Mouse (Mus musculus) heart, adult 2 months (tissue): ENCODE measurements around the gene Tut1. TPM values are rescaled to one million over a fixed set of nuclear protein-coding genes. Genes with fewer than 3 reads are reported as not detected.
A peak's percentile ranks its signal among the peaks of the same experiment; 100 is the strongest.
"Not testable (repeated sequence)": the region's sequence is repeated elsewhere in the genome, so short reads cannot be mapped to it uniquely, and the experiment has no call there.

ENCODE experiments used
- DNase-seq, 2 experiments: peaks; one replicate each; pipeline ENCODE4 v3.0.0; 2021
- H3K27ac ChIP-seq: fragments of 200-600 bp; 2 replicates; pipeline ENCODE4 v1.8.1; 2022
- H3K27me3 ChIP-seq: fragments of 200-500 bp; 2 replicates; pipeline ENCODE4 v1.6.1; 2012; ENCODE audit warnings: mild to moderate bottlenecking, low read length, inconsistent platforms, mixed read lengths; ENCODE audit not compliant: control insufficient read depth, insufficient read depth
- H3K36me3 ChIP-seq: fragments of 200-500 bp; 2 replicates; pipeline ENCODE4 v1.6.1; 2012; ENCODE audit warnings: low read length, inconsistent platforms; ENCODE audit not compliant: control insufficient read depth, insufficient read depth
- H3K4me1 ChIP-seq: fragments of 200-500 bp; 2 replicates; pipeline ENCODE4 v1.6.1; 2011; ENCODE audit warnings: low read length; ENCODE audit not compliant: control insufficient read depth, insufficient read depth
- H3K4me3 ChIP-seq: fragments of 200-600 bp; 2 replicates; pipeline ENCODE4 v1.8.1; 2022
- H3K79me2 ChIP-seq: fragments of 200-500 bp; replicated peaks from 2 replicates; pipeline ENCODE4 v1.6.1; 2012; ENCODE audit warnings: mild to moderate bottlenecking, inconsistent platforms, low read length, moderate library complexity, mixed read lengths; ENCODE audit not compliant: control insufficient read depth, insufficient read depth
- H3K9ac ChIP-seq: fragments of 200-500 bp; 2 replicates; pipeline ENCODE4 v1.6.1; 2012; ENCODE audit warnings: low read depth, mild to moderate bottlenecking, control low read depth, inconsistent platforms, low read length, mixed read lengths
- CTCF ChIP-seq: fragments of 200-600 bp; IDR thresholded peaks from 2 replicates; pipeline ENCODE4 v1.8.1; 2022; ENCODE audit warnings: antibody characterized with exemption, mild to moderate bottlenecking, moderate library complexity
- EP300 ChIP-seq: fragments of 200-500 bp; IDR thresholded peaks from 2 replicates; pipeline ENCODE4 v1.6.1; 2011; ENCODE audit warnings: low read depth, low read length, control low read depth; ENCODE audit not compliant: insufficient read depth
- POLR2A ChIP-seq: fragments of 200-500 bp; IDR thresholded peaks from 2 replicates; pipeline ENCODE4 v1.6.1; 2011; ENCODE audit warnings: mild to moderate bottlenecking, low read depth, low read length, control low read depth; ENCODE audit not compliant: insufficient read depth
- WGBS: fragments of 180-500 bp; shearing (Covaris S2); methylation state at CpG from one replicate; pipeline ENCODE4 v1.1.7; 2018; 5-methylcytosine and 5-hydroxymethylcytosine counted together
- intact Hi-C: fragments of 180-260 bp; cut with DNase I; formaldehyde crosslinking; loops from one replicate; pipeline ENCODE4 v1.15.1; 2025
- polyA plus RNA-seq: library from polyadenylated mRNA; depleted of rRNA; stranded (reverse); fragments of >200 nt; gene quantifications from 2 replicates; pipeline ENCODE4 v1.2.3, GENCODE M21; 2012; rRNA removed
- total RNA-seq, 2 experiments: library from RNA; stranded (reverse); gene quantifications; 2 replicates each; pipeline ENCODE4 v1.2.3; 2021

The Tut1 gene
- total and polyA plus RNA-seq, 3 experiments: 7.2 to 9.4 (median 8.5) TPM

- peaks cover 44% of the 10 kb centered on the region for H3K36me3 ChIP-seq
- DNase-seq: no peak
- H3K79me2 ChIP-seq: peaks cover 9% of the 10 kb centered on the region
- no peak for TF ChIP-seq CTCF
- TF ChIP-seq EP300: no peak
- TF ChIP-seq POLR2A: no peak
- WGBS: 20% methylated on average over 10 of the region's 10 CpGs
- H3K4me1 ChIP-seq: peaks cover 55% of the 10 kb centered on the region
- H3K27ac ChIP-seq: peak overlapping the region; percentile 100
- no peaks in the 10 kb centered on the region for H3K27me3 ChIP-seq
- intact Hi-C loops: loop anchor here (2.0 kb wide), 1 partner anchor 32 kb away; no protein-coding TSS in a partner anchor
- peak overlapping the region; percentile 15; the same call in 1 of the 2 replicates for H3K4me3 ChIP-seq
- peak overlapping the region; percentile 50 for H3K9ac ChIP-seq
Observed at GRCm38 (mm10) chr19:8994813-8995607, 41.4 kb downstream of the Tut1 start.

- H3K36me3 ChIP-seq: peaks cover 56% of the 10 kb centered on the region
- peaks cover 54% of the 10 kb centered on the region for H3K4me1 ChIP-seq
- H3K4me3 ChIP-seq: peak overlapping the region; percentile 15; the same call in 1 of the 2 replicates
- intact Hi-C loops: no loop called here
- WGBS: 80% methylated on average over 6 of the region's 6 CpGs
- TF ChIP-seq CTCF (no peak), EP300 (no peak), POLR2A (no peak)
- H3K9ac ChIP-seq: no peak overlapping the region
- H3K27me3 ChIP-seq: no peaks in the 10 kb centered on the region
- no peak for DNase-seq
- peak overlapping the region; percentile 100 for H3K27ac ChIP-seq
- peaks cover 12% of the 10 kb centered on the region for H3K79me2 ChIP-seq
Observed at GRCm38 (mm10) chr19:8996601-8997000, 43.0 kb downstream of the Tut1 start.

DNA sequence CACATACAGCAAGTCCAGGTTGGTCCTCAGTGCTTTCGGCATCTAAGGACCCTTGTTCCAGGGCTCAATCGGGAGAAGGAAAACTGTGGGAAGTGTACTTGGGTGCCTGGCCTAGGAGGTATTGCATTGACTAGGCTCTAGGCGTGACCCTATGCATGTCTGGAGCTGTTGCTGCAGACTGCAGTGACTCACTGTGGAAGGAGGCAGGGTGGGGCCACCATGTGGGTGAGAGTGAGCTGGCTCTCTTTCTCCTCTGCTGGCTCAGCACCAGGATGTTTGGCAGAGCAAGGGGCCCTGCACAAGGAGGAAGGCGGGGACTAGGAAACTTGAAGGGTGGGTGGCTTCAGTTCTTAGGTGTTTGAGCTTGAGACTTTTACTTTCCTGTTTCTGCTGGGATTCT lies 43.9 kb downstream of the Tut1 start:
- Histone ChIP-seq H3K4me3 (peak overlapping the region; percentile 15; the same call in 1 of the 2 replicates), H3K27me3 (no peaks in the 10 kb centered on the region), H3K27ac (peak overlapping the region; percentile 100), H3K4me1 (peaks cover 49% of the 10 kb centered on the region), H3K79me2 (peaks cover 12% of the 10 kb centered on the region), H3K36me3 (peaks cover 57% of the 10 kb centered on the region), H3K9ac (peak overlapping the region; percentile 21; the same call in 1 of the 2 replicates)
- TF ChIP-seq EP300 (peak; percentile 91), CTCF (peak; percentile 21; the same call in 1 of the 2 replicates), POLR2A (peak; percentile 64)
- peak; percentile 89 to 93 for DNase-seq
- intact Hi-C loops: no loop called here
- WGBS: 6% methylated on average over 4 of the region's 4 CpGs

GRCm38 (mm10) chr19:8998546-8998945 lies 44.9 kb downstream of the Tut1 start:
- H3K27ac ChIP-seq: peak overlapping the region; percentile 100
- H3K36me3 ChIP-seq: peaks cover 66% of the 10 kb centered on the region
- TF ChIP-seq POLR2A: no peak
- no peak for TF ChIP-seq CTCF
- TF ChIP-seq EP300: no peak
- DNase-seq: no peak
- H3K27me3 ChIP-seq: no peaks in the 10 kb centered on the region
- no peak overlapping the region for H3K9ac ChIP-seq
- WGBS: 60% methylated on average over 6 of the region's 6 CpGs
- no peak overlapping the region for H3K4me3 ChIP-seq
- H3K79me2 ChIP-seq: peaks cover 12% of the 10 kb centered on the region
- peaks cover 44% of the 10 kb centered on the region for H3K4me1 ChIP-seq
- intact Hi-C loops: no loop called here

- no peak for DNase-seq
- no peaks in the 10 kb centered on the region for H3K27me3 ChIP-seq
- peaks cover 44% of the 10 kb centered on the region for H3K4me1 ChIP-seq
- peaks cover 67% of the 10 kb centered on the region for H3K36me3 ChIP-seq
- TF ChIP-seq EP300 (no peak), CTCF (no peak), POLR2A (no peak)
- no peak overlapping the region for H3K4me3 ChIP-seq
- peaks cover 12% of the 10 kb centered on the region for H3K79me2 ChIP-seq
- 49% methylated on average over 4 of the region's 4 CpGs for WGBS
- no peak overlapping the region for H3K27ac ChIP-seq
- no peak overlapping the region for H3K9ac ChIP-seq
- intact Hi-C loops: no loop called here
Observed at GRCm38 (mm10) chr19:8999223-8999622, 45.6 kb downstream of the Tut1 start.

GRCm38 (mm10) chr19:9006915-9007314 lies 53.3 kb downstream of the Tut1 start:
- H3K9ac ChIP-seq, intact Hi-C loops, H3K79me2 ChIP-seq, H3K27me3 ChIP-seq, H3K4me3 ChIP-seq, H3K4me1 ChIP-seq, H3K27ac ChIP-seq, DNase-seq: not testable (repeated sequence)
- WGBS: 95% methylated on average over 2 of the region's 2 CpGs
- peaks cover 44% of the 10 kb centered on the region for H3K36me3 ChIP-seq

Other genes starting within 250 kb of the Tut1 start
Only the 30 nearest of the 32 such genes appear.
- under 1 TPM in 1 of 2 experiments, not detected in 1; 0.57 TPM for gene 1700092M07Rik, start 213.1 kb upstream of the Tut1 start, total RNA-seq
- 0.62 and 1.3 TPM in 2 replicates for gene 1700092M07Rik, start 213.1 kb upstream of the Tut1 start, polyA plus RNA-seq
- 10 to 100 TPM; 23.8 to 25.3 TPM for gene Stx5a, start 212.4 kb upstream of the Tut1 start, total RNA-seq
- 33.4 and 49.3 TPM in 2 replicates for gene Stx5a, start 212.4 kb upstream of the Tut1 start, polyA plus RNA-seq
- gene Nxf1, start 196.8 kb upstream of the Tut1 start, total RNA-seq: 10 to 100 TPM; 35.5 to 41.8 TPM
- 66.5 and 93.2 TPM in 2 replicates for gene Nxf1, start 196.8 kb upstream of the Tut1 start, polyA plus RNA-seq
- 100 to 1,000 TPM; 108 to 130 TPM for gene Tmem223, start 182.9 kb upstream of the Tut1 start, total RNA-seq
- 212 and 233 TPM in 2 replicates for gene Tmem223, start 182.9 kb upstream of the Tut1 start, polyA plus RNA-seq
- 10 to 100 TPM; 14.8 to 17.1 TPM for gene Tmem179b, start 179.4 kb upstream of the Tut1 start, total RNA-seq
- gene Tmem179b, start 179.4 kb upstream of the Tut1 start, polyA plus RNA-seq: 44.5 and 44.9 TPM in 2 replicates
- 1 to 10 TPM; 7.8 to 9.1 TPM for gene Taf6l, start 167.4 kb upstream of the Tut1 start, total RNA-seq
- 6.0 and 6.2 TPM in 2 replicates for gene Taf6l, start 167.4 kb upstream of the Tut1 start, polyA plus RNA-seq
- 10 to 100 TPM; 53.4 to 56.3 TPM for gene Polr2g, start 155.3 kb upstream of the Tut1 start, total RNA-seq
- 55.1 and 84.1 TPM in 2 replicates for gene Polr2g, start 155.3 kb upstream of the Tut1 start, polyA plus RNA-seq
- gene Zbtb3, start 151.3 kb upstream of the Tut1 start, total RNA-seq: 1 to 10 TPM; 1.4 to 1.5 TPM
- 2.0 and 2.5 TPM in 2 replicates for gene Zbtb3, start 151.3 kb upstream of the Tut1 start, polyA plus RNA-seq
- 10 to 100 TPM; 14.1 TPM for gene Ttc9c, start 134.5 kb upstream of the Tut1 start, total RNA-seq
- gene Ttc9c, start 134.5 kb upstream of the Tut1 start, polyA plus RNA-seq: 9.5 and 17.8 TPM in 2 replicates
- 10 to 100 TPM; 44.7 to 47.5 TPM for gene Hnrnpul2, start 133.8 kb upstream of the Tut1 start, total RNA-seq
- 12.4 and 23.2 TPM in 2 replicates for gene Hnrnpul2, start 133.8 kb upstream of the Tut1 start, polyA plus RNA-seq
- gene AC129217.1, start 124.1 kb upstream of the Tut1 start, total RNA-seq: not detected
- gene AC129217.1, start 124.1 kb upstream of the Tut1 start, polyA plus RNA-seq: not detected in 2 replicates
- gene Bscl2, start 116.4 kb upstream of the Tut1 start, total RNA-seq: 10 to 100 TPM; 22.6 to 23.5 TPM
- gene Bscl2, start 116.4 kb upstream of the Tut1 start, polyA plus RNA-seq: 52.3 and 67.7 TPM in 2 replicates
- gene Gng3, start 114.7 kb upstream of the Tut1 start, total RNA-seq: not detected
- 0.23 and 0.35 TPM in 2 replicates for gene Gng3, start 114.7 kb upstream of the Tut1 start, polyA plus RNA-seq
- gene Lrrn4cl, start 103.1 kb upstream of the Tut1 start, total RNA-seq: 1 to 10 TPM; 2.6 to 3.7 TPM
- 3.8 and 5.7 TPM in 2 replicates for gene Lrrn4cl, start 103.1 kb upstream of the Tut1 start, polyA plus RNA-seq
- gene Ubxn1, start 82.4 kb upstream of the Tut1 start, total RNA-seq: 100 to 1,000 TPM; 108 to 135 TPM
- 60.7 and 62.2 TPM in 2 replicates for gene Ubxn1, start 82.4 kb upstream of the Tut1 start, polyA plus RNA-seq
- gene Uqcc3, start 72.9 kb upstream of the Tut1 start, total RNA-seq: 10 to 100 TPM; 49.9 to 56.5 TPM
- 43.7 and 48.6 TPM in 2 replicates for gene Uqcc3, start 72.9 kb upstream of the Tut1 start, polyA plus RNA-seq
- 1 to 10 TPM; 4.2 to 5.2 TPM for gene Lbhd1, start 70.1 kb upstream of the Tut1 start, total RNA-seq
- gene Lbhd1, start 70.1 kb upstream of the Tut1 start, polyA plus RNA-seq: 1.1 and 1.3 TPM in 2 replicates
- gene Gm49403, start 69.9 kb upstream of the Tut1 start, total RNA-seq: not detected
- gene Gm49403, start 69.9 kb upstream of the Tut1 start, polyA plus RNA-seq: not detected in 2 replicates
- gene 1810009A15Rik, start 65.0 kb upstream of the Tut1 start, total RNA-seq: 10 to 100 TPM; 15.6 to 21.0 TPM
- 10.1 and 10.5 TPM in 2 replicates for gene 1810009A15Rik, start 65.0 kb upstream of the Tut1 start, polyA plus RNA-seq
- 1 to 10 TPM in 1 of 2 experiments, under 1 TPM in 1; 0.57 to 3.2 TPM for gene Gm49416, start 64.9 kb upstream of the Tut1 start, total RNA-seq
- gene Gm49416, start 64.9 kb upstream of the Tut1 start, polyA plus RNA-seq: 1.2 and 1.3 TPM in 2 replicates
- gene Ints5, start 60.8 kb upstream of the Tut1 start, total RNA-seq: 10 to 100 TPM; 10.6 to 12.6 TPM
- gene Ints5, start 60.8 kb upstream of the Tut1 start, polyA plus RNA-seq: 10.8 and 13.5 TPM in 2 replicates
- 10 to 100 TPM; 50.3 to 52.5 TPM for gene Ganab, start 55.8 kb upstream of the Tut1 start, total RNA-seq
- 54.5 and 90.0 TPM in 2 replicates for gene Ganab, start 55.8 kb upstream of the Tut1 start, polyA plus RNA-seq
- gene B3gat3, start 33.5 kb upstream of the Tut1 start, total RNA-seq: 10 to 100 TPM; 35.4 to 42.3 TPM
- 59.4 and 61.2 TPM in 2 replicates for gene B3gat3, start 33.5 kb upstream of the Tut1 start, polyA plus RNA-seq
- 10 to 100 TPM; 21.8 to 23.1 TPM for gene Rom1, start 24.5 kb upstream of the Tut1 start, total RNA-seq
- 24.9 and 30.7 TPM in 2 replicates for gene Rom1, start 24.5 kb upstream of the Tut1 start, polyA plus RNA-seq
- 1 to 10 TPM; 7.0 to 9.7 TPM for gene Eml3, start 24.3 kb upstream of the Tut1 start, total RNA-seq
- 17.6 and 18.4 TPM in 2 replicates for gene Eml3, start 24.3 kb upstream of the Tut1 start, polyA plus RNA-seq
- gene Mta2, start 12.0 kb upstream of the Tut1 start, total RNA-seq: 10 to 100 TPM; 29.0 to 32.1 TPM
- gene Mta2, start 12.0 kb upstream of the Tut1 start, polyA plus RNA-seq: 13.1 and 15.6 TPM in 2 replicates
- 100 to 1,000 TPM; 224 to 260 TPM for gene Eef1g, start 13.2 kb downstream of the Tut1 start, total RNA-seq
- 191 and 291 TPM in 2 replicates for gene Eef1g, start 13.2 kb downstream of the Tut1 start, polyA plus RNA-seq
- gene Ahnak, start 35.4 kb downstream of the Tut1 start, total RNA-seq: 100 to 1,000 TPM; 299 to 348 TPM
- 23.0 and 42.5 TPM in 2 replicates for gene Ahnak, start 35.4 kb downstream of the Tut1 start, polyA plus RNA-seq
- gene Scgb1a1, start 134.1 kb downstream of the Tut1 start, total RNA-seq: under 1 TPM in 1 of 2 experiments, not detected in 1; 0.73 TPM
- 0.50 and 2,957 TPM in 2 replicates for gene Scgb1a1, start 134.1 kb downstream of the Tut1 start, polyA plus RNA-seq
- 10 to 100 TPM; 28.2 to 31.1 TPM for gene Asrgl1, start 181.8 kb downstream of the Tut1 start, total RNA-seq
- gene Asrgl1, start 181.8 kb downstream of the Tut1 start, polyA plus RNA-seq: 8.8 and 11.5 TPM in 2 replicates